Mouse (Mus musculus): ENCODE results near the gene Parva.

The Parva gene

GRCm38 (mm10) chr7:112473649-112474435 is 46.5 kb downstream of the Parva start:
- no peak for DNase-seq

DNA sequence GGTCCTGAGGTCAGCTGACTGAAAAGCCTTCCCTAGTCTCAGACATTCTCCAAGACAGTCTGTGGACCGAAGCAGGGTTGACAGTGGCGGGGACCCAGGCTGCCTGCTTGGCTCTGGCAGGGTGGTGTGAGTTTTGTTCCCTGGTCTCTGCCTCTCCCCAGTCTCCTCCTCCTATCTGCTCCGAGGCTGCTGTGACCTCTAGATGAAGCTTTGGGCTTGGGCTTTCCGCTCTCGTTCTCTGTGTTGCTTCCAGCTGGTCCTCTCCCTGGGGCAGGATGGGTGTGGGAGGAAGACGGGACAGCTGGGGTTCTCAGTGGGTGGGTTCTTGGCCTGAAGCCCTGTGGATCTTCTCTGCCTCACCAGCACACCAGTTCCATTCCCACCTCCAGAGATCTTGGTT is 51.8 kb downstream of the Parva start:
- peak; percentile 60 to 65 for DNase-seq

GRCm38 (mm10) chr7:112481031-112481430 is 53.7 kb downstream of the Parva start:
- no peak for DNase-seq

GRCm38 (mm10) chr7:112482572-112482971 is 55.3 kb downstream of the Parva start:
- DNase-seq = peak; percentile 36 to 44

DNA sequence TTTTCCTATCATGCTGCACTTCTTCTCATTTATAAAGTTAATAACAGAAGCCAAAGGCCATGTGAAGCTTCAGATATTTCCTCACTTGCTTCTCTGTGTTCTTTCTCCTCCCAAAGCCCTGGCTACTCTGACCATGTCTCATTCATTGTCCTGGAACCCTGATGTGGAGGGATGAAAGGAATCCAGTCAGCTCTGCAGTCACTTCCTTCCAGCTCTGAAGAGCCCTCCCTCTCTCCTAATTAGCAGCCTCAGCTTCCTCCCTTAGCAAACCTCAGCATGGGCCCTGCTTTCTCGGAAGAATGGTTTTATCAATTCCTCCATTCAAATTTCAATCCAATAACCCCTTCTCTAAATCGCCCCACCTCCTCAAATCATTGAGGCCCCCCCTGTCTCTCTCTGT is 56.1 kb downstream of the Parva start:
- DNase-seq = no peak

GRCm38 (mm10) chr7:112490825-112491224 is 63.5 kb downstream of the Parva start:
- DNase-seq = no peak

DNA sequence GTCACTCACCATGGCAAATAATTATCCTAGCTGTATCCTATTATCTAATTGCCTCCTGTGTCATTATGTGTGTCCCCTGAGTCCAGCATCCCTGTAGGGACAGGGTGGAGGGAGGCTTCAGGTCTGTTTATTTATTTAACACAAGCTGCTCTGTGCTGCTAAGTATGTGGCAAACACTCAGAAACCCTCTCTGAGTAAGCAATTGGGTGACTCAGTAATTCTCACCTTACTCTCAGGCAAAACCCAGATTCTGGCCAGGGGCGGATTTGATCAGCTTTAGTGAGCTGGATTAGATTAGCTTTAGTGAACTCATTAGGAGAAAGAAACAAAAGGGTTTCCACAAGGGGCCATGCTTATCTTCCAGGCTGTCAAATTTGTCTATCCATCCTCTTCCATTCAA is 64.4 kb downstream of the Parva start:
- DNase-seq = no peak

DNA sequence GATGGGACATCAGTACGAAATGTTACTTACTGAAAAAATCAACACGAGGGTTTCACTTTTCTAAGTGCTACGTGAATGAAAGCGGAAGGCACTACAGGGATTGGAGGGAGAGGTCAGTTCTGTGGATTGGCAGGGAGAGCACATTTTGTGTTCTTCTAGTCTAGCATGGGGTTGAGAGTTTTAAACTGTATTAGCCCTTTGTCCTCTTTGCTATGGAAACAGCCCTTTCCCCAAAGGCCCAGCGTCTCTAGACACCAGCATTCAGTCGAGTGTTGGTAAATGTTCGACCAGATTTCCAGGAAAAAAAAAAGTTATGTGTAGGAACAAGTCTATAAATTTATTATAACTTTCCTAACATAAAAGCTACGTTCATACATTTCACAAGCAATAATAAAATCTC is 68.6 kb downstream of the Parva start:
- DNase-seq = no peak

GRCm38 (mm10) chr7:112496921-112497320 is 69.6 kb downstream of the Parva start:
- DNase-seq = no peak

DNA sequence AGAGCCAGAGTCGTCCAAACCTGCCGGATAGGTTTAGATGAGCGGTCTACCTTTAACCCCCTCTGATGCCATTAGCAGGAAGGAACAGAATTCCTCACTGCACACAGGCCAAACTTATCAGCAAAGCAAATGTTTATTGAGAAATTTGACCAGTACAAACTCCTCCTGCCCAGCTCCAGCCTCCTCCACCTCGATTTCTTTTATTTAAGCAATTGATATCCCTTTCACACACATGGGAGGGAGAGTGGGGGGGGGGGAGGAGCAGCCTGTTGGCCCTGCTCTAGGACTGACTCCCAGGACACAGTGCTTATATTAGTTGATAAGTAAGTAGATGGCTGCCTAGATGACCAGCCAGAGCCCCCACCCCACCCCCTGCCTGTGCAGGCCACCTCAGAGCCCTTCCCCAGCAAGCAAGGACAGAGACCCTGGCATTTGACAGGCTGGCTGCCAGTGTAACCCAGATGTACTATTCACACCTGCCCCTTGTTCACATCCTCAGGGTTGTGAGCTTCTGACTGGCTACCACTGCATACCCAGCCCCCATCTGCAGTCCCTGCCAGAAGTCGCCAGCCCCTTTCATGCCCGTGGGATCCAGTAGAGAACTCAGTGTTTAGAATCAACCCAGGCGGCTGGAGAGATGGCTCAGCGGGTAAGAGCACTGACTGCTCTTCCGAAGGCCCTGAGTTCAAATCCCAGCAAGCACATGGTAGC is 71.4 kb downstream of the Parva start:
- no peak for DNase-seq

- DNase-seq = no peak
Observed at GRCm38 (mm10) chr7:112499453-112500133, 72.3 kb downstream of the Parva start.

- no peak for DNase-seq
Observed at GRCm38 (mm10) chr7:112500134-112500490, 72.8 kb downstream of the Parva start.

- no peak for DNase-seq
Observed at GRCm38 (mm10) chr7:112502050-112502809, 74.9 kb downstream of the Parva start.

- no peak for DNase-seq
Observed at GRCm38 (mm10) chr7:112502845-112503244, 75.5 kb downstream of the Parva start.

DNA sequence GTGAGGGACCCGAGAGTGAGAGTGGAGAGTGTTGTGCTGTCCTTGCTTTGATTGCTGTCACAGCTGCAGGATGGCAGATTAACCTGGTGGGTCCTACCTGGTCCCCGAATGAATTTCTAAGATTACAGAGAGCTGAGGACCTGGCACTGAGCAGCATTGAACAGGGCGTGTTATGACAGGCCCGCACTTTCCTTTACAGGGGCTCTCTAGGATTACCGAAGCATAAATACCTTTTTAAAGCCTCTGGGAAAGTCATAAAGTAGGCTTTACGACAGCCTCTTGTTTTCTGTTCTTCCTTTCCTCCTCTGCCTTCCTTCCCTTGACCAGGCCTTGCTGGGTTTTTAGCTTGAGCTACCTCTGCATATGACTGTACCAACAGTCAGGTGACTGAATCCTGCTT is 76.1 kb downstream of the Parva start:
- DNase-seq = no peak

DNA sequence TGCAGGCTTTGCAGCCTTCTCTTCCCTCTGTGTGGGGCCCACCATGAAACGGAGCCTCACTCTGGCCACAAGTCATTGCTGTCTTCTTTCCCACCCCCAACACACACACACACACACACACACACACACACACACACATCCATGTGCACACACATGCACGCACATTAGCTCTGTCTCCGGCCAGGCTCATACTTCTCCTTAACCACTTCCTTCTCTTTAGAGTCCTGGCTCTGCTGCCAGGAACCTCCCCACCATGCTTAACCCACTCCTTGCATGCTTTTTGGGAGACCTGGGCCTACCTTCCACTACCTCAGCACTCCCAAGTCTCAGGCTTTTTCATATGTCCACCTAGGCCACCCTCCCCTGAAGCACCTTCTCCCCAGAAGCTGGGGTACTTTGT is 76.6 kb downstream of the Parva start:
- DNase-seq = no peak

- DNase-seq = no peak
Observed at GRCm38 (mm10) chr7:112509107-112509506, 81.8 kb downstream of the Parva start.

GRCm38 (mm10) chr7:112510336-112511048 is 83.2 kb downstream of the Parva start:
- DNase-seq = peak in 1 of 2 experiments; percentile 46

DNA sequence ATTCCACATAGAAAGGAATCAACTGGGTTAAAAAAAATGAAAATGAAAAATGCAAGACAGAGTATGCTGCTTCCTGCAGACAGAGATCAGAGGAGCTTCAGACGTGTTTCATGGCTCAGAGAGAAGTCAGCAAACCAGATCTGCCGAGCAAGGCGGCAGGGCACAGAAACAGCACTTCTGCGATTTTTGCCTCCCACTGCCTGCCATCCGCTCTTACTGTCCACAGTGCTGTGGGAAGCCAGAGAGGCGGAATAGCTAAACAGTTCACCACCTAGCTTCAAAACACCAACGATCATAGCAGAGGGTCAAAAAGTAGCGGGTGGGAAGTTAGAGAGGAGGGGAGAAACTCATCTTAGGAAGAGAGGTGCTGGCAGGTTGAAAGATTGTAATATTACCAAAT is 84.0 kb downstream of the Parva start:
- DNase-seq = peak in 1 of 2 experiments; percentile 30

DNA sequence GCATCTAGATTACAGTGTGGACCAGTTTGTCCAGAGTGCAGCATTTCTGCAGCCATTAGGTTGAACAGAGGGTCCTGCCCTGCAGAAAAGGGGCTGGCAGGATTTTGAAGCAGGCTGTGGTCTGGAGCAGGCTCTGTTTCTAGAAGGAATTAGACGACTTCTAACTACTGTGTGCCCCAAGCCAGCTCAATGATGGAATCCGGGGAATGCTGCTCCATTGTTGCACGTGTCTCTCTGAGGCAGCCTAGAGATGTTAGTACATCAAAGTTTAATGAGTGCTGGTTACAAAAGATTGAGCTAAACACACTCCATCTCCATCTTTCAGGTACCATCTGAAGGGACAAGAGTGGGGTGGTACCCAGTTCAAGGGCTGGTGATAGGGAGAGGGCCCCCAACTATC is 85.0 kb downstream of the Parva start:
- DNase-seq = no peak

DNA sequence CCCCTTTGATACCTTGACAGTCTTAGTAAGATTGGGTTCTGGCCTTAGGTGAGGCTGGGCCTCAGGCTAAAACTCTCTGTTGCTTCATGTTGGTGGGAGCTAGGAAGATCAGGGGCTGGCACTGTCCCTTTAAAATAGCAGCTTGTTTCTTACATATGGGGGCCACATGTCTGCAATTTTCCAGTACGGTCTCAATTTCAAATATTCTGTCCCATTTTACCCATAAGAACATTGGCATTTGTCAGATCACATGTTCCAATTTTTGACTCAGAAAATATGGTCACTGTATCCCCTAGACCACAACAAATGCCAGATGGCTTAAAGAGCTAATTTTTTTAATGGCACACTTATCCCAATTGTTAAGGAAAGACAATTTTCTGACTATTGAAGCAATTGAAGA is 85.6 kb downstream of the Parva start:
- DNase-seq = no peak

DNA sequence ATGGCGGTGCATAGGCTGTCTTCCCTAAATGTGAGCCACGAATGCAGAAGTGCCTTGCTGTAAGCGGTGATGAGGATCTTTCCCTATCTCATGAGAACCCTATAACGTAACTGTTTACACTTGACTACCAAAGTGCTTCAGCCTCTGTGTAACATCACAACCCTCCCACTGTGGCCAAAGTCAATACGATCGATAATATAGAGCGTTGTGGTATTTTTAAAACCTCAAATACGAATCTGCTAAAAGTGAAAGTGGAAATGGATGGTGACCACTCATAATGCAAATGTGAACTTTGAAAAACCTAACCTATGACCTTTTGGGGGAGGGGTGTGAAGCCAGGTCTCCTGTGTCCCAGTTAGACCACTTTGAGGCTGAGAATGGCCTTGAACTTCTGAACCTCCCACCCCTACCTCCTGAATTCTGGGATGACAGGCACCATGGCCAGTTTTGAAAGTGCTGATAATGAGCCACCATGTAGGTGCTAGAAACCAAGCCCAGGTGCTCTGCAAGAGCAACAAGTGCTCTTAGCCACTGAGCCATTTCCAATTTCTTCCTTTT is 87.4 kb downstream of the Parva start:
- no peak for DNase-seq

Measured in cerebellum, postnatal 14 days (tissue).